Mouse (Mus musculus) left cerebral cortex, postnatal 14 days (tissue): ENCODE data around the gene Mindy1. TPM values are rescaled to one million over a fixed set of nuclear protein-coding genes. Genes with fewer than 3 reads are reported as not detected.
A peak's percentile ranks its signal among the peaks of the same experiment; 100 is the strongest.
"Not testable (repeated sequence)": the region's sequence is repeated elsewhere in the genome, so short reads cannot be mapped to it uniquely, and the experiment has no call there.

Experiments
- DNase-seq, 2 experiments: peaks; one replicate each; pipeline ENCODE4 v3.0.0; 2021 to 2022; ENCODE audit warnings: low spot score in 2 of 2, mixed read lengths in 1 of 2
- intact Hi-C: fragments of 180-260 bp; cut with DNase I; formaldehyde crosslinking; loops from one replicate; pipeline ENCODE4 v1.15.1; 2025
- total RNA-seq, 2 experiments: library from RNA; stranded (reverse); gene quantifications; 2 replicates each; pipeline ENCODE4 v1.2.3; 2021

Mindy1 gene
- total RNA-seq, 2 experiments from 2014 or later: 23.5 to 25.5 TPM

DNA sequence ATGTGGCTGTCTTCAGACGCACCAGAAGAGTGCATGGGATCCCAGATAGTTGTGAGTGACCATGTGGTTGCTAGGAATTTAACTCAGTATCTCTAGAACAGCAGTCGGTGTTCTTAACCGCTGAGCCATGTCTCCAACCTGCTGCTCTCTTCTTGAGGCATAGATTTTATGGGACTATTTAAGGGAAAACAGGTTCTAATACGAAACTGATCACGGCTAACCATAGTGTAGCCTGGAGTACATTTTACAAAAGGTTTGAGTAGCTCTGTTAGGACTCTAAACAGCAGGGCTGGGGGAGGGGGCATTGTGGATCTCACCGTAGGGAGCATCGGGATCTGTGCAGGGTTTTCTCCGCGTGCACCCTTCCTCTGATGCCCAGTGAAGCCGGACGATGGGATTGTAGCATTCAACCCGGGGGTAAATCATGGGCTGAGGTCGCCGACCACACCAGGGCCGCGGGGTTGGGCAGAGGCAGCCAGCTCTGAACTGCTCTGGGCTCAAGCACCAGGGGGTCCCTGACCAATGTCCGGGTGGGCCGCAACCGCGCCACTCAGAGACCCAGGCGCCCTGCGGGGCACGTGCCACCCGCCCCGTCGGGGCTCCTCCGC lies 33.4 kb downstream of the Mindy1 start, which contains the start of gene Cers2:
Gene Cers2, plus strand, starts transcription at position 306 of the 608 bp plus-strand sequence.
- intact Hi-C loops: loop anchor here (5.0 kb wide), 1 partner anchor 32 kb away; the partner anchor contains the start of genes Mindy1 and Prune1

GRCm38 (mm10) chr3:95315094-95315843 lies 34.1 kb downstream of the Mindy1 start:
- intact Hi-C loops: loop anchor here (5.0 kb wide), 1 partner anchor 33 kb away; the partner anchor contains the start of genes Mindy1 and Prune1
- DNase-seq: peak; percentile 61 to 71

More for the DNA sequence above, 33.4 kb downstream of the Mindy1 start, which contains the start of gene Cers2:
- DNase-seq: no peak

DNA sequence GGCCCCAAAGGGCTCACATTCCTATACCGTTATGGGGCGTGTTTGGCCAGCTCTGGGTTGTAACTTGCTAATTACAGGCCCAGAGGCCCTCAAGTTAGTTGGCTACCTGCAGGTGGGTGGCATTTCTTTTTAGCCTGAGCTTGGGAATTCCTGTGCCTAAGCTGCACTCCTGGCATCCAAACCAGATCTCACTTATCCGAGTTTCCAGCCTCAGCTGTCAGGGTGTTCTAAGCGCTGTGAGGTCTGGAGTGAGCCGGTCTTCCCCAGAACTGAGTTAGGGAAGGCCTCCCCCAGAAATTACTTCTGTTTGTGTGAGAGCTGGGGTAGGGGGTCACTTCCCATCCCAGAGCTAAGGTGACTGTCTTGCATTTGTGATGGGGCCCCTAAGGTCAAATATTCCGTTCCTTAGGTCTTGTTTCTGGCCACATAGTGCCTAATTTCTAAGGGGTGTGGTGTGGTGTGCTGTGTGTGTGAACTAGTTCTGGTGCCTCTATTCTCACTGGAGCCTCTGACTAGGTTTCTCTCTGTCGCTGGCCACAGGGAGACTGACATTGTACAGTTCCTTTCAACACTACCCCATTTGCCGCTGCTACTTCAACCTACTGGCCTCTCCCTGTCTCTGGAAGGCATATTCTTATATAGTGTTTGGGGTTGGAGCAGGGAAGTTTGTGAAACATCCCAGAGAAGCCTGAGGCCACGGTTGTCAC lies 34.9 kb downstream of the Mindy1 start:
- intact Hi-C loops: loop anchor here (5.0 kb wide), 1 partner anchor 34 kb away; the partner anchor contains the start of genes Mindy1 and Prune1

GRCm38 (mm10) chr3:95317414-95318080 lies 36.4 kb downstream of the Mindy1 start:
- DNase-seq: peak; percentile 57 to 60
- intact Hi-C loops: loop anchor here (5.0 kb wide), 1 partner anchor 35 kb away; the partner anchor contains the start of genes Mindy1 and Prune1

More for the DNA sequence above, 34.9 kb downstream of the Mindy1 start:
- no peak for DNase-seq

- no peak for DNase-seq
- intact Hi-C loops: loop anchor here (5.0 kb wide), 1 partner anchor 36 kb away; the partner anchor contains the start of genes Mindy1 and Prune1
Observed at GRCm38 (mm10) chr3:95318548-95318947, 37.4 kb downstream of the Mindy1 start.

DNA sequence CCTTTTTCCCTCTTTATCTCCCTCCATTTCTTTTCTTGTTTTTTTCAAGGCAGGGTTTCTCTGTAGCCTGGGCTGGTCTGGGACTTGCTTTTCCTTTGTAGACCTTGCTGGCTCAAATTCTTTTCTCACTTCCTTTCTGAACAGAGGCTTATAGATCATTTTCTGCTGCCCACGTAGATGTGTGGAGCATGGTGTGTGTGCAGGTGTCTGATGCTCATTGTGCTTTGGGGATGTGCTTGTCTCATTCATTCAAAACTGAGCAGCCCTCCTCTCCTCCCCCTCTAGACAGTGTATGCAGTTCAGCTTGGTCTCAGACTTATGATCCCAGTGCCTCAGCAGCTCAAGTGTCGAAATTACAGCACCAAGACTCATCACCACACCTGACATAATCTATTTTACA lies 38.0 kb downstream of the Mindy1 start:
- intact Hi-C loops: loop anchor here (5.0 kb wide), 1 partner anchor 37 kb away; the partner anchor contains the start of genes Mindy1 and Prune1
- no peak for DNase-seq

GRCm38 (mm10) chr3:95319701-95320625 lies 38.8 kb downstream of the Mindy1 start:
- intact Hi-C loops: loop anchor here (5.0 kb wide), 1 partner anchor 38 kb away; the partner anchor contains the start of genes Mindy1 and Prune1
- DNase-seq: no peak

- DNase-seq: no peak
- intact Hi-C loops: no loop called here
Observed at GRCm38 (mm10) chr3:95323429-95323828, 42.3 kb downstream of the Mindy1 start.

GRCm38 (mm10) chr3:95324454-95325144 lies 43.5 kb downstream of the Mindy1 start:
- intact Hi-C loops: no loop called here
- DNase-seq: no peak

DNA sequence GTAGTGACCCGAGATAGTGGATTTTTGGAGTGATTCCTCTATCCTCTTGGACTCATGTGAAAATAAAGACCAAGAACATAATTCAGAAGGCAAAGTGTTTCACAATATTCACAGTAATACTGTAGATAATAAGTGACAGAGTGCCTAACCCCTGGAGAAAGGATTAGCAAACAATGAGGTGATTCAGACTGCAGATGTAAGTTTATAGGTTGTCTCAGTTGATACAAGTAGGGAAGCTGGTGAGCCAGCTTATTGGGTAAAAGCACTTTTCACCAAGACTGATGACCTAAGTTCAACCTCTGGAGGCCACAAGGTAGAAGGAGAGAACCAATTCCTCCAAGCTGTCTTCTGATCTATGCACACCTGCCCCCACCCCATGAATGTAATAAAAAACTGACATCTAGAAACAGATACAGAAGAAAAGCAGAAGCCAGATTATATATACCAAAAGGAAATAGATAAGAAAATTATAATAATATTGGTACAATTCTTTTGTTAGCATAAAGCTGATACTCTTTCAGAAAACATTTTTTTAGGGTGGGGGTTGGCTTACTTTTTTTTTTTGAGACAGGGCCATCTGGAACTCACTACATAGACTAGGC lies 47.8 kb downstream of the Mindy1 start:
- no peak for DNase-seq
- intact Hi-C loops: no loop called here

DNA sequence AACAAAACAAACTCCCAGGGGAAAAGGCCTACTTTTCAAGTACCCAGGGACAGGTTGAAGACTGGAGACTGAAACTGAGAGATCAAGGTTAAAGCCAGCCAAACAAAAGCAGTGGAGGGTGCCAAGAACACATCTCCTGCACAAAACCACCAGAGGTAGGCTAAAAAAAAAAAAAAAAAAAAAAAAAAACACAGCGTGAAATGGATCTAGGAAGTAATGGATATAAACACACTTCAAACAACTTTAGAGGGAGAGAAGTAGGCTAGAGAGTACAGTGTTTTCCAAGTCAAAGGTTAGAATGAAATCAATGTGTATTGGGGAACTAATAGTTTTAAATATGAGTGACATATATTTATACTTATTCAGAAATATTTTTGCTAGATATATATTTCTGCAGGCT lies 50.4 kb downstream of the Mindy1 start:
- intact Hi-C loops: loop anchor here (10.0 kb wide), 1 partner anchor 153 kb away; no protein-coding TSS in a partner anchor
- no peak for DNase-seq

DNA sequence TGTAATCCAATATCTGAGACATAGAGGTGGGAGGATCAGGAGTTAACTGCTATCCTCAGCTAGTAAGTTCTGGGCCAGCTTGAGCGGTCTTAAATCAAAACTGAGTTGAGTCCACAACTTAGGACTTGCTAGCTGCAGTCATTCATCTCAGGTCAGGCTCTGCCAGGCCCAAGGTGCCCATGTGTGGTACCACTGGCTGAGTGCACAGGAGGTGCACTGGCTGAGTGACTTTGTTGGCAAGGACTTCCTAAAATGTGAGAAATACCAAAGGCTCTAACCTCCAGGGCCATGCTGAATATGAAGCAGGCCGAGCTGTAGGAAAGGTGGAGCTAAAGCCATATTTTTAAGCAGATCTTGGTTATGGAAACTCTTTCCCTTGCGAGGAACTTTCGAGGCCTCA lies 56.2 kb downstream of the Mindy1 start:
- intact Hi-C loops: loop anchor here (10.0 kb wide), 1 partner anchor 147 kb away; no protein-coding TSS in a partner anchor
- no peak for DNase-seq

- intact Hi-C loops: loop anchor here (10.0 kb wide), 1 partner anchor 147 kb away; no protein-coding TSS in a partner anchor
- no peak for DNase-seq
Observed at GRCm38 (mm10) chr3:95338251-95338650, 57.1 kb downstream of the Mindy1 start.

- intact Hi-C loops: loop anchor here (10.0 kb wide), 1 partner anchor 501 kb away; no protein-coding TSS in a partner anchor
Observed at GRCm38 (mm10) chr3:95343356-95344000, 62.3 kb downstream of the Mindy1 start.

More at GRCm38 (mm10) chr3:95343356-95344000, 62.3 kb downstream of the Mindy1 start:
- DNase-seq: not testable (repeated sequence)
